Mouse (Mus musculus): ENCODE measurements around the gene Mrpl4. TPM values are rescaled to one million over a fixed set of nuclear protein-coding genes. Genes with fewer than 3 reads are reported as not detected.

Gene Mrpl4
- polyA plus RNA-seq, 1 experiment from 2014 or later, result 132 TPM

MicroRNA genes within 50 kb of the gene (microRNA counts, 519-probe panel; counts per million panel counts)
- not detected for microRNA mmu-miR-1900

Other genes with a start within 250 kb of the Mrpl4 start
- 0.32 and 0.66 TPM in 2 replicates for gene Col5a3, start 187.7 kb upstream of the Mrpl4 start, polyA plus RNA-seq (2014; fragmentation: Nextera tagmentation; extraction: Ambion mirVana)
- not detected in 2 replicates for gene Rdh8, start 184.2 kb upstream of the Mrpl4 start, polyA plus RNA-seq (2014; fragmentation: Nextera tagmentation; extraction: Ambion mirVana)
- gene A230050P20Rik, start 134.1 kb upstream of the Mrpl4 start, polyA plus RNA-seq (2014; fragmentation: Nextera tagmentation; extraction: Ambion mirVana), result 0.59 and 0.97 TPM in 2 replicates
- gene Angptl6, start 123.0 kb upstream of the Mrpl4 start, polyA plus RNA-seq (2014; fragmentation: Nextera tagmentation; extraction: Ambion mirVana), result 4.3 and 4.9 TPM in 2 replicates
- 55.9 and 57.8 TPM in 2 replicates for gene Ppan, start 114.6 kb upstream of the Mrpl4 start, polyA plus RNA-seq (2014; fragmentation: Nextera tagmentation; extraction: Ambion mirVana)
- gene Eif3g, start 104.1 kb upstream of the Mrpl4 start, polyA plus RNA-seq (2014; fragmentation: Nextera tagmentation; extraction: Ambion mirVana), result 342 and 364 TPM in 2 replicates
- gene Dnmt1, start 42.9 kb upstream of the Mrpl4 start, polyA plus RNA-seq (2014; fragmentation: Nextera tagmentation; extraction: Ambion mirVana), result 65.6 and 82.9 TPM in 2 replicates
- 23.4 TPM in 2 replicates for gene S1pr2, start 26.0 kb upstream of the Mrpl4 start, polyA plus RNA-seq (2014; fragmentation: Nextera tagmentation; extraction: Ambion mirVana)
- 4.3 and 4.5 TPM in 2 replicates for gene Icam1, start 13.2 kb downstream of the Mrpl4 start, polyA plus RNA-seq (2014; fragmentation: Nextera tagmentation; extraction: Ambion mirVana)
- 5.4 and 5.7 TPM in 2 replicates for gene Icam4, start 26.6 kb downstream of the Mrpl4 start, polyA plus RNA-seq (2014; fragmentation: Nextera tagmentation; extraction: Ambion mirVana)
- 0.24 TPM in 1 of 2 replicates, not detected in the other for gene Icam5, start 29.3 kb downstream of the Mrpl4 start, polyA plus RNA-seq (2014; fragmentation: Nextera tagmentation; extraction: Ambion mirVana)
- 0.45 and 2.7 TPM in 2 replicates for gene Zglp1, start 64.4 kb downstream of the Mrpl4 start, polyA plus RNA-seq (2014; fragmentation: Nextera tagmentation; extraction: Ambion mirVana)
- 0.40 and 1.0 TPM in 2 replicates for gene Gm49373, start 70.4 kb downstream of the Mrpl4 start, polyA plus RNA-seq (2014; fragmentation: Nextera tagmentation; extraction: Ambion mirVana)
- gene Fdx1l, start 70.9 kb downstream of the Mrpl4 start, polyA plus RNA-seq (2014; fragmentation: Nextera tagmentation; extraction: Ambion mirVana), result 46.1 and 53.2 TPM in 2 replicates
- 2.0 and 2.3 TPM in 2 replicates for gene Gm38431, start 89.3 kb downstream of the Mrpl4 start, polyA plus RNA-seq (2014; fragmentation: Nextera tagmentation; extraction: Ambion mirVana)
- gene Raver1, start 89.3 kb downstream of the Mrpl4 start, polyA plus RNA-seq (2014; fragmentation: Nextera tagmentation; extraction: Ambion mirVana), result 60.2 and 60.7 TPM in 2 replicates
- gene Tyk2, start 128.5 kb downstream of the Mrpl4 start, polyA plus RNA-seq (2014; fragmentation: Nextera tagmentation; extraction: Ambion mirVana), result 6.9 and 8.0 TPM in 2 replicates
- 306 and 307 TPM in 2 replicates for gene Cdc37, start 147.2 kb downstream of the Mrpl4 start, polyA plus RNA-seq (2014; fragmentation: Nextera tagmentation; extraction: Ambion mirVana)
- gene Pde4a, start 163.0 kb downstream of the Mrpl4 start, polyA plus RNA-seq (2014; fragmentation: Nextera tagmentation; extraction: Ambion mirVana), result 5.2 and 5.7 TPM in 2 replicates
- 23.6 and 23.7 TPM in 2 replicates for gene Keap1, start 236.6 kb downstream of the Mrpl4 start, polyA plus RNA-seq (2014; fragmentation: Nextera tagmentation; extraction: Ambion mirVana)
- gene S1pr5, start 245.7 kb downstream of the Mrpl4 start, polyA plus RNA-seq (2014; fragmentation: Nextera tagmentation; extraction: Ambion mirVana), result 0.59 and 0.73 TPM in 2 replicates